Mouse (Mus musculus): ENCODE measurements around the gene Rptor. TPM values are rescaled to one million over a fixed set of nuclear protein-coding genes. Genes with fewer than 3 reads are reported as not detected.

Gene Rptor
- polyA plus RNA-seq, 1 experiment from 2014 or later, result 3.1 TPM

- DNase-seq, result no peak
- H3K9me3 ChIP-seq (ENCODE audit: low read length), result no peaks in the 10 kb centered on the region
- no peak overlapping the region for H3K27ac ChIP-seq (ENCODE audit: low read depth)
- 80% methylated on average over 6 of the region's 6 CpGs for WGBS (ENCODE audit: insufficient replicate concordance)
- peaks cover 8% of the 10 kb centered on the region; the same call in 1 of the 2 replicates for H3K36me3 ChIP-seq (replicated peaks; ENCODE audit: insufficient read depth, low read length)
- H3K4me1 ChIP-seq (ENCODE audit: insufficient read depth), result no peaks in the 10 kb centered on the region
- H3K4me3 ChIP-seq (ENCODE audit: low read depth, low read length), result no peak overlapping the region
- TF ChIP-seq CTCF (IDR thresholded peaks at IDR 0.05; ENCODE audit: low read depth) (no peak), EP300 (IDR thresholded peaks at IDR 0.05; ENCODE audit: low read depth) (no peak)
- no peak overlapping the region for H3K9ac ChIP-seq (replicated peaks)
- no peak for ATAC-seq
- no peaks in the 10 kb centered on the region for H3K27me3 ChIP-seq (ENCODE audit: insufficient read depth, low read length)
- no peak overlapping the region for H3K4me2 ChIP-seq (ENCODE audit: low read depth, low read length)
Measured at GRCm38 (mm10) chr11:119754459-119754858, 151.8 kb downstream of the Rptor start.

DNA sequence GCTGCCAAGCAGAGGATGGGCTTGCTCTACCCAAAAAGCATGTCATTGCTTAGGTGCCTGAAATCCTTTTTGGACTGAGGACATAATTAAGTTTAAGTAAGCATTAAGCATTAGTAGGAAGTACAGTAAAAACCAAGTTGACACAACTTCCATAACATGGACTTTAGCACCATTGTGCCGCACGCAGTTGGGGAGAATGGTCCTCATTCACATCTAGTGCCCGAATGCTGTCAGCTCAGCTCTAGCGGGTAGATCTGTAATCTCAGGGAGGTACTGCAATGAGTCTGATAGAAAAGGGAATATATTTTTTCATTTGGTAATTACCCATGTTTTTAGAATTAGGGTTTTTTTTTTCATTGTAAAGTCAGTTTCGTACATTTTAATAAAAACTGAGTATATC lies 155.5 kb downstream of the Rptor start:
- H3K9me3 ChIP-seq (ENCODE audit: low read length), result no peaks in the 10 kb centered on the region
- H3K27ac ChIP-seq (ENCODE audit: low read depth), result no peak overlapping the region
- no peak for DNase-seq
- peaks cover 8% of the 10 kb centered on the region; the same call in 1 of the 2 replicates for H3K36me3 ChIP-seq (replicated peaks; ENCODE audit: insufficient read depth, low read length)
- no peak for TF ChIP-seq EP300 (IDR thresholded peaks at IDR 0.05; ENCODE audit: low read depth)
- TF ChIP-seq CTCF (IDR thresholded peaks at IDR 0.05; ENCODE audit: low read depth), result no peak
- 86% methylated on average over 5 of the region's 5 CpGs for WGBS (ENCODE audit: insufficient replicate concordance)
- H3K4me1 ChIP-seq (ENCODE audit: insufficient read depth), result peaks cover 3% of the 10 kb centered on the region; the same call in 1 of the 2 replicates
- no peak for ATAC-seq
- no peak overlapping the region for H3K9ac ChIP-seq (replicated peaks)
- H3K27me3 ChIP-seq (ENCODE audit: insufficient read depth, low read length), result no peaks in the 10 kb centered on the region
- H3K4me2 ChIP-seq (ENCODE audit: low read depth, low read length), result no peak overlapping the region
- no peak overlapping the region for H3K4me3 ChIP-seq (ENCODE audit: low read depth, low read length)

DNA sequence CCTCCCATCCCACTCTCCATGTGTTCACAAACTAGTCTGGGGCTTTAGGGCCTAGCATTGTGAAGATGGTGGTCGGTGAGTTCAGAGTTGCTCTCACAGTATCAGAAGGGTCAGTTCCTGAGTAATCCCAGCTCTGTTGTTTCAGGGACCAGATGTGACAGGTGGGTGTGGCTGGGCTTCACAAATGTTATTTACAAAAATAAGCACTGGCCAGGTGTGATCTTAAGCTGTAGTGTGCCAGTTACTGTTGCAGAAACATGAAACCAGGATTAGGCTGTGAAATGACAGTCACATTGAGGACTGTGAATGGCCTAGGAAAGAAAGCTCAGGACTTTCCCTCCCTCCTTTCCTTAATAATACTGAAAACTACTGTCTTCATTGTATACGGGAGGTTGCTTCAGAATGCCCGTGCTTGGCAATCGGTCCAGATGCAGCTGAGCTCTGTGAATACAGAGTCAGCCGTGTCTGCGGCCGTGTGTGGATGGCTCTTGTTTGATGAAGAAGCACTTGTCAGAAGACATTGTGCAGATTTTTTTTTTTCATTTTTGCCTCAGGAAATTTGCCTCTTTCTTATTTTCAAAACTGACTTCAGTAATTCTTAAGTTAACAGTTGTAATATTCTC lies 156.1 kb downstream of the Rptor start:
- Histone ChIP-seq H3K27me3 (ENCODE audit: insufficient read depth, low read length) (no peaks in the 10 kb centered on the region), H3K9ac (replicated peaks) (no peak overlapping the region), H3K36me3 (replicated peaks; ENCODE audit: insufficient read depth, low read length) (peaks cover 8% of the 10 kb centered on the region; the same call in 1 of the 2 replicates), H3K4me3 (ENCODE audit: low read depth, low read length) (no peak overlapping the region), H3K27ac (ENCODE audit: low read depth) (no peak overlapping the region), H3K4me2 (ENCODE audit: low read depth, low read length) (no peak overlapping the region), H3K9me3 (ENCODE audit: low read length) (no peaks in the 10 kb centered on the region), H3K4me1 (ENCODE audit: insufficient read depth) (peaks cover 3% of the 10 kb centered on the region; the same call in 1 of the 2 replicates)
- 88% methylated on average over 7 of the region's 7 CpGs for WGBS (ENCODE audit: insufficient replicate concordance)
- TF ChIP-seq CTCF (IDR thresholded peaks at IDR 0.05; ENCODE audit: low read depth), result no peak
- no peak for TF ChIP-seq EP300 (IDR thresholded peaks at IDR 0.05; ENCODE audit: low read depth)
- DNase-seq (no peak), ATAC-seq (no peak)

GRCm38 (mm10) chr11:119762911-119763310 lies 160.2 kb downstream of the Rptor start:
- ATAC-seq (no peak), DNase-seq (no peak)
- no peaks in the 10 kb centered on the region for H3K27me3 ChIP-seq (ENCODE audit: insufficient read depth, low read length)
- no peak overlapping the region for H3K27ac ChIP-seq (ENCODE audit: low read depth)
- H3K4me1 ChIP-seq (ENCODE audit: insufficient read depth), result peaks cover 3% of the 10 kb centered on the region; the same call in 1 of the 2 replicates
- H3K4me2 ChIP-seq (ENCODE audit: low read depth, low read length), result no peak overlapping the region
- H3K9ac ChIP-seq (replicated peaks), result no peak overlapping the region
- H3K9me3 ChIP-seq (ENCODE audit: low read length), result no peaks in the 10 kb centered on the region
- TF ChIP-seq CTCF (IDR thresholded peaks at IDR 0.05; ENCODE audit: low read depth), result no peak
- TF ChIP-seq EP300 (IDR thresholded peaks at IDR 0.05; ENCODE audit: low read depth), result no peak
- no peaks in the 10 kb centered on the region; the same call in 1 of the 2 replicates for H3K36me3 ChIP-seq (replicated peaks; ENCODE audit: insufficient read depth, low read length)
- 81% methylated on average over 9 of the region's 9 CpGs for WGBS (ENCODE audit: insufficient replicate concordance)
- H3K4me3 ChIP-seq (ENCODE audit: low read depth, low read length), result no peak overlapping the region

- 86% methylated on average over 6 of the region's 6 CpGs for WGBS (ENCODE audit: insufficient replicate concordance)
- Histone ChIP-seq H3K9me3 (ENCODE audit: low read length) (no peaks in the 10 kb centered on the region), H3K27ac (ENCODE audit: low read depth) (no peak overlapping the region), H3K4me2 (ENCODE audit: low read depth, low read length) (no peak overlapping the region), H3K36me3 (replicated peaks; ENCODE audit: insufficient read depth, low read length) (no peaks in the 10 kb centered on the region; the same call in 1 of the 2 replicates), H3K4me1 (ENCODE audit: insufficient read depth) (no peaks in the 10 kb centered on the region; the same call in 1 of the 2 replicates), H3K9ac (replicated peaks) (no peak overlapping the region), H3K4me3 (ENCODE audit: low read depth, low read length) (no peak overlapping the region), H3K27me3 (ENCODE audit: insufficient read depth, low read length) (no peaks in the 10 kb centered on the region)
- no peak for DNase-seq
- TF ChIP-seq EP300 (IDR thresholded peaks at IDR 0.05; ENCODE audit: low read depth), result no peak
- no peak for TF ChIP-seq CTCF (IDR thresholded peaks at IDR 0.05; ENCODE audit: low read depth)
- ATAC-seq, result no peak
Measured at GRCm38 (mm10) chr11:119766023-119766422, 163.3 kb downstream of the Rptor start.

GRCm38 (mm10) chr11:119766782-119767459 lies 164.2 kb downstream of the Rptor start:
- ATAC-seq, result no peak
- Histone ChIP-seq H3K4me1 (ENCODE audit: insufficient read depth) (no peaks in the 10 kb centered on the region), H3K9me3 (ENCODE audit: low read length) (no peaks in the 10 kb centered on the region), H3K27ac (ENCODE audit: low read depth) (no peak overlapping the region), H3K36me3 (replicated peaks; ENCODE audit: insufficient read depth, low read length) (no peaks in the 10 kb centered on the region; the same call in 1 of the 2 replicates), H3K4me3 (ENCODE audit: low read depth, low read length) (no peak overlapping the region), H3K27me3 (ENCODE audit: insufficient read depth, low read length) (no peaks in the 10 kb centered on the region), H3K9ac (replicated peaks) (no peak overlapping the region), H3K4me2 (ENCODE audit: low read depth, low read length) (no peak overlapping the region)
- no peak for DNase-seq
- TF ChIP-seq CTCF (IDR thresholded peaks at IDR 0.05; ENCODE audit: low read depth), result no peak
- TF ChIP-seq EP300 (IDR thresholded peaks at IDR 0.05; ENCODE audit: low read depth), result no peak
- 86% methylated on average over 5 of the region's 5 CpGs for WGBS (ENCODE audit: insufficient replicate concordance)

All from liver, postnatal 0 days (tissue).